Mouse (Mus musculus): ENCODE measurements around the gene Gbp8. TPM values are rescaled to one million over a fixed set of nuclear protein-coding genes. Genes with fewer than 3 reads are reported as not detected.
"Not testable (repeated sequence)": the region's sequence is repeated elsewhere in the genome, so short reads cannot be mapped to it uniquely, and the experiment has no call there.

Gbp8 gene
- polyA plus RNA-seq, 1 experiment from 2014 or later, result 0.54 TPM

DNA sequence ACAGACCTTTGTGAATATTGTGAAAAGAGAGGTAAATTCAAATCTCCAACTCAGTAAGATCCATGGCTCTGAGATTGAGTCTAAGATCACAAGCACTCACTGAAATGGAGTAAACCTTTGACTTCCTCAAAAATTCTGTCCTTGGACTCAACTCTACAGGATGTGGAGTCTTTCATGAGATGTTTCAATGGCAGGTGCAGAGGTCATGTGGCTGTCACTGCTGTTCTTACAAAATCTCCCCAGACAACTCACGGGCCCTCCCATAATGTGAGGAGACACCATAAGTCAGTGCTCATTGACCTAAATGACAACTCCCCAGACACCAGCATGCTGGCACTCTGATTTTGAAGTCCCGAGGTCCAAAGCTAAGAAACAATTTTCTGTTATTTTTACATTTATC, 74.9 kb downstream of the Gbp8 start:
- not testable (repeated sequence) for H3K4me2 ChIP-seq (ENCODE audit: low read length); H3K4me1 ChIP-seq (replicated peaks; ENCODE audit: control insufficient read depth, insufficient read depth, low read length); H3K27ac ChIP-seq (ENCODE audit: low read length); ATAC-seq; H3K9me3 ChIP-seq (ENCODE audit: control insufficient read depth, low read length); H3K36me3 ChIP-seq (ENCODE audit: control insufficient read depth, insufficient read depth); H3K9ac ChIP-seq (replicated peaks; ENCODE audit: low read depth, low read length); H3K4me3 ChIP-seq (replicated peaks; ENCODE audit: low read length); H3K27me3 ChIP-seq (replicated peaks; ENCODE audit: control insufficient read depth, insufficient read depth, low read length)
- 71% methylated on average over 2 of the region's 2 CpGs for WGBS

DNA sequence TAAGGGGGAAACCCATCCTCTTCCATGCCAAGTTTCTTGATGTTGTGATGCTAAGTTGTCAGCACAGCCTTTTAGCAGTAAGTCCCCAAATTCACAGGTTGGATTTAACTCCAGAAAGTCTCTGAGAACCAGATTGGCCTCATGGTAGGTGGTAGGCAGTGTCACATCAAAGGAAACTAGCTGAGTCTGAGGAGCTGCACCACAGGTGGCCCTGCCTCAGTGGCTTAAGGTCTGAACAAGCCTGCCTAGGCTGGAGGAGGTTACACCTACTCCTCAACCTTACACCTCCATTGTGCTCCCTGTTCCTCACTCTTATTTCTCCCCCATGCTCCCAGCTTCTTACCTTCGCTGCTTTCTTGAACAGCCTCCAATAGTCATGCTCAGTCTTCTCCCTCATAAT, 76.0 kb downstream of the Gbp8 start:
- Histone ChIP-seq H3K9ac (replicated peaks; ENCODE audit: low read depth, low read length) (no peak overlapping the region), H3K4me1 (replicated peaks; ENCODE audit: control insufficient read depth, insufficient read depth, low read length) (no peaks in the 10 kb centered on the region), H3K27ac (ENCODE audit: low read length) (no peak overlapping the region), H3K4me3 (replicated peaks; ENCODE audit: low read length) (no peak overlapping the region), H3K4me2 (ENCODE audit: low read length) (no peak overlapping the region), H3K36me3 (ENCODE audit: control insufficient read depth, insufficient read depth) (no peaks in the 10 kb centered on the region), H3K9me3 (ENCODE audit: control insufficient read depth, low read length) (no peaks in the 10 kb centered on the region), H3K27me3 (replicated peaks; ENCODE audit: control insufficient read depth, insufficient read depth, low read length) (no peaks in the 10 kb centered on the region)
- ATAC-seq, result no peak
- 57% methylated on average over 1 of the region's 1 CpGs for WGBS

GRCm38 (mm10) chr5:105062403-105062802, 76.9 kb downstream of the Gbp8 start:
- 77% methylated on average over 2 of the region's 2 CpGs for WGBS
- H3K4me2 ChIP-seq (ENCODE audit: low read length); H3K9ac ChIP-seq (replicated peaks; ENCODE audit: low read depth, low read length); H3K9me3 ChIP-seq (ENCODE audit: control insufficient read depth, low read length); H3K27ac ChIP-seq (ENCODE audit: low read length); H3K36me3 ChIP-seq (ENCODE audit: control insufficient read depth, insufficient read depth); H3K27me3 ChIP-seq (replicated peaks; ENCODE audit: control insufficient read depth, insufficient read depth, low read length); ATAC-seq; H3K4me1 ChIP-seq (replicated peaks; ENCODE audit: control insufficient read depth, insufficient read depth, low read length); H3K4me3 ChIP-seq (replicated peaks; ENCODE audit: low read length): not testable (repeated sequence)

- no peak for ATAC-seq
- Histone ChIP-seq H3K27me3 (replicated peaks; ENCODE audit: control insufficient read depth, insufficient read depth, low read length) (no peaks in the 10 kb centered on the region), H3K9ac (replicated peaks; ENCODE audit: low read depth, low read length) (no peak overlapping the region), H3K4me1 (replicated peaks; ENCODE audit: control insufficient read depth, insufficient read depth, low read length) (no peaks in the 10 kb centered on the region), H3K36me3 (ENCODE audit: control insufficient read depth, insufficient read depth) (no peaks in the 10 kb centered on the region), H3K9me3 (ENCODE audit: control insufficient read depth, low read length) (no peaks in the 10 kb centered on the region), H3K4me2 (ENCODE audit: low read length) (no peak overlapping the region), H3K4me3 (replicated peaks; ENCODE audit: low read length) (no peak overlapping the region), H3K27ac (ENCODE audit: low read length) (no peak overlapping the region)
- 94% methylated on average over 2 of the region's 2 CpGs for WGBS
Observed at GRCm38 (mm10) chr5:105060224-105060623, 79.1 kb downstream of the Gbp8 start.

- no peaks in the 10 kb centered on the region for H3K36me3 ChIP-seq (ENCODE audit: control insufficient read depth, insufficient read depth)
- no peak overlapping the region for H3K4me2 ChIP-seq (ENCODE audit: low read length)
- no peak for ATAC-seq
- H3K9me3 ChIP-seq (ENCODE audit: control insufficient read depth, low read length), result no peaks in the 10 kb centered on the region
- no peak overlapping the region for H3K9ac ChIP-seq (replicated peaks; ENCODE audit: low read depth, low read length)
- H3K27ac ChIP-seq (ENCODE audit: low read length), result no peak overlapping the region
- no peak overlapping the region for H3K4me3 ChIP-seq (replicated peaks; ENCODE audit: low read length)
- no peaks in the 10 kb centered on the region for H3K27me3 ChIP-seq (replicated peaks; ENCODE audit: control insufficient read depth, insufficient read depth, low read length)
- WGBS, result 70% methylated on average over 2 of the region's 2 CpGs
- H3K4me1 ChIP-seq (replicated peaks; ENCODE audit: control insufficient read depth, insufficient read depth, low read length), result no peaks in the 10 kb centered on the region
Observed at GRCm38 (mm10) chr5:105055279-105055678, 84.1 kb downstream of the Gbp8 start.

GRCm38 (mm10) chr5:105053471-105054169, 85.7 kb downstream of the Gbp8 start:
- H3K4me3 ChIP-seq (replicated peaks; ENCODE audit: low read length); H3K4me1 ChIP-seq (replicated peaks; ENCODE audit: control insufficient read depth, insufficient read depth, low read length); H3K4me2 ChIP-seq (ENCODE audit: low read length); H3K27ac ChIP-seq (ENCODE audit: low read length); H3K27me3 ChIP-seq (replicated peaks; ENCODE audit: control insufficient read depth, insufficient read depth, low read length); H3K9me3 ChIP-seq (ENCODE audit: control insufficient read depth, low read length); H3K36me3 ChIP-seq (ENCODE audit: control insufficient read depth, insufficient read depth); H3K9ac ChIP-seq (replicated peaks; ENCODE audit: low read depth, low read length); ATAC-seq: not testable (repeated sequence)
- WGBS, result 89% methylated on average over 1 of the region's 1 CpGs

- H3K9ac ChIP-seq (replicated peaks; ENCODE audit: low read depth, low read length), result no peak overlapping the region
- no peaks in the 10 kb centered on the region for H3K27me3 ChIP-seq (replicated peaks; ENCODE audit: control insufficient read depth, insufficient read depth, low read length)
- H3K4me2 ChIP-seq (ENCODE audit: low read length), result no peak overlapping the region
- H3K9me3 ChIP-seq (ENCODE audit: control insufficient read depth, low read length), result no peaks in the 10 kb centered on the region
- no peaks in the 10 kb centered on the region for H3K36me3 ChIP-seq (ENCODE audit: control insufficient read depth, insufficient read depth)
- WGBS, result 85% methylated on average over 2 of the region's 2 CpGs
- H3K4me1 ChIP-seq (replicated peaks; ENCODE audit: control insufficient read depth, insufficient read depth, low read length), result no peaks in the 10 kb centered on the region
- no peak overlapping the region for H3K27ac ChIP-seq (ENCODE audit: low read length)
- no peak overlapping the region for H3K4me3 ChIP-seq (replicated peaks; ENCODE audit: low read length)
- ATAC-seq, result no peak
Observed at GRCm38 (mm10) chr5:105032362-105032761, 107.0 kb downstream of the Gbp8 start.

DNA sequence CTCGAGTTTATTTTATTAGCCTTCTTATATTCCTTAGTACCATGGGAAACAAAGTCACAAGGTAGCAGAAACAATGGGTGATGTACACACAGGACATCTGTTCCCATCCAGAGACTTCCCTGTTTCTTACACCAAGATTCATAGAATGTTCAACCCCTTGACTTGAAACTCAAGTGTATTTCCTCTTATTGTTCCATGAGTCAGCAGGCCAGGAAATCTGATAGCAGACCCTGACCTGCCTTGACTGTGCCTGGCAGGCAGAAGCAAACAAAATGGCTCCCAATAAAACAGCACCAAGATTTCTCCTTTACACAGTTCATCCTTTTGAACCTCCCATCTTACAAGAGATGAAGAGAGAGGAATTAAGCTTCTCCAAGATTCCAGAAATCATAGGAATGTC, 126.8 kb downstream of the Gbp8 start:
- no peaks in the 10 kb centered on the region for H3K4me1 ChIP-seq (replicated peaks; ENCODE audit: control insufficient read depth, insufficient read depth, low read length)
- H3K36me3 ChIP-seq (ENCODE audit: control insufficient read depth, insufficient read depth), result no peaks in the 10 kb centered on the region
- peaks cover 2% of the 10 kb centered on the region; the same call in 1 of the 2 replicates for H3K9me3 ChIP-seq (ENCODE audit: control insufficient read depth, low read length)
- WGBS, result 81% methylated on average over 1 of the region's 1 CpGs
- H3K27ac ChIP-seq (ENCODE audit: low read length), result no peak overlapping the region
- H3K4me2 ChIP-seq (ENCODE audit: low read length), result no peak overlapping the region
- no peaks in the 10 kb centered on the region for H3K27me3 ChIP-seq (replicated peaks; ENCODE audit: control insufficient read depth, insufficient read depth, low read length)
- no peak overlapping the region for H3K9ac ChIP-seq (replicated peaks; ENCODE audit: low read depth, low read length)
- no peak overlapping the region for H3K4me3 ChIP-seq (replicated peaks; ENCODE audit: low read length)
- ATAC-seq, result no peak

DNA sequence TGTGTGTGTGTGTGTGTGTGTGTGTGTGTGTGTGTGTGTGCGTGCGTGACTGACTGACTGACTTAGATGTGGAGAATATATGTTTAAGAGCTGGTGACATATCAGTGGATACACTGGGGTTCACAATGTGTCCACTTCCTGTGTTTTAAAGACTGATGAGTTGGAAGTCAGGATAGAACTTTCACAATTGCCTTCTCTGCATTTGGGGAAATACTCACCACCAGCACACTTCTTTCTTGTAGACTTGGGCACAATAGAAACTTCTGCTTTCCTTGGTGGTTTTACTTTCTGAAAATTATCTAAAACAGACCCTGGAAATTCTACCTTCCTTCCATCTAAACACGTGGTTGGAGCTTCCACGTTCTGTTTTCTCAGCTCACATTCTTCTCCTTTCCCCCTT, 127.8 kb downstream of the Gbp8 start:
- H3K27ac ChIP-seq (ENCODE audit: low read length), result no peak overlapping the region
- no peak overlapping the region for H3K4me2 ChIP-seq (ENCODE audit: low read length)
- WGBS, result 94% methylated on average over 4 of the region's 4 CpGs
- peaks cover 2% of the 10 kb centered on the region; the same call in 1 of the 2 replicates for H3K9me3 ChIP-seq (ENCODE audit: control insufficient read depth, low read length)
- H3K4me1 ChIP-seq (replicated peaks; ENCODE audit: control insufficient read depth, insufficient read depth, low read length), result no peaks in the 10 kb centered on the region
- H3K27me3 ChIP-seq (replicated peaks; ENCODE audit: control insufficient read depth, insufficient read depth, low read length), result no peaks in the 10 kb centered on the region
- H3K4me3 ChIP-seq (replicated peaks; ENCODE audit: low read length), result no peak overlapping the region
- no peak for ATAC-seq
- no peak overlapping the region for H3K9ac ChIP-seq (replicated peaks; ENCODE audit: low read depth, low read length)
- H3K36me3 ChIP-seq (ENCODE audit: control insufficient read depth, insufficient read depth), result no peaks in the 10 kb centered on the region

- Histone ChIP-seq H3K4me3 (replicated peaks; ENCODE audit: low read length) (no peak overlapping the region), H3K27me3 (replicated peaks; ENCODE audit: control insufficient read depth, insufficient read depth, low read length) (no peaks in the 10 kb centered on the region), H3K36me3 (ENCODE audit: control insufficient read depth, insufficient read depth) (no peaks in the 10 kb centered on the region), H3K4me2 (ENCODE audit: low read length) (no peak overlapping the region), H3K9ac (replicated peaks; ENCODE audit: low read depth, low read length) (no peak overlapping the region), H3K27ac (ENCODE audit: low read length) (no peak overlapping the region), H3K9me3 (ENCODE audit: control insufficient read depth, low read length) (peaks cover 2% of the 10 kb centered on the region; the same call in 1 of the 2 replicates), H3K4me1 (replicated peaks; ENCODE audit: control insufficient read depth, insufficient read depth, low read length) (no peaks in the 10 kb centered on the region)
- no peak for ATAC-seq
Observed at GRCm38 (mm10) chr5:105010376-105010775, 129.0 kb downstream of the Gbp8 start.
